Mouse (Mus musculus) kidney, embryonic 14.5 days (tissue): ENCODE measurements around the gene 1520401A03Rik. TPM values are rescaled to one million over a fixed set of nuclear protein-coding genes. Genes with fewer than 3 reads are reported as not detected.

Experiments
- ATAC-seq: fragments of 200-750 bp; cut with Nextera tagmentation; 2 replicates; pipeline ENCODE4 v1.8.0; 2017; ENCODE audit warnings: moderate number of reproducible peaks, mild to moderate bottlenecking, moderate TSS enrichment, moderate library complexity; ENCODE audit not compliant: low FRiP score, low TSS enrichment
- H3K27ac ChIP-seq: fragments of 300-500 bp; sonication (generic); 2 replicates; pipeline ENCODE4 v1.5.1; 2014; ENCODE audit warnings: low read depth, mild to moderate bottlenecking, low read length, moderate library complexity, mixed read lengths
- H3K27me3 ChIP-seq: fragments of 300-500 bp; sonication (generic); 2 replicates; pipeline ENCODE4 v1.6.1; 2014; ENCODE audit warnings: mild to moderate bottlenecking, low read length; ENCODE audit not compliant: control insufficient read depth, insufficient read depth
- H3K36me3 ChIP-seq: fragments of 300-500 bp; sonication (generic); 2 replicates; pipeline ENCODE4 v1.6.1; 2014; ENCODE audit warnings: low read length, mixed read lengths; ENCODE audit not compliant: control insufficient read depth, insufficient read depth
- H3K4me1 ChIP-seq: fragments of 300-500 bp; sonication (generic); 2 replicates; pipeline ENCODE4 v1.6.1; 2014; ENCODE audit warnings: low read length, mixed read lengths; ENCODE audit not compliant: control insufficient read depth, insufficient read depth
- H3K4me2 ChIP-seq: fragments of 300-500 bp; sonication (generic); replicated peaks from 2 replicates; pipeline ENCODE4 v1.6.1; 2014; ENCODE audit warnings: low read depth, mild to moderate bottlenecking, low read length
- H3K4me3 ChIP-seq: fragments of 300-500 bp; sonication (generic); 2 replicates; pipeline ENCODE4 v1.5.1; 2014; ENCODE audit warnings: mild to moderate bottlenecking, low read length
- H3K9ac ChIP-seq: fragments of 300-500 bp; sonication (generic); 2 replicates; pipeline ENCODE4 v1.6.1; 2014; ENCODE audit warnings: low read depth, mild to moderate bottlenecking, low read length, moderate library complexity
- H3K9me3 ChIP-seq: fragments of 300-500 bp; sonication (generic); 2 replicates; pipeline ENCODE4 v1.6.1; 2016; ENCODE audit warnings: low read length; ENCODE audit not compliant: control insufficient read depth
- WGBS: fragments of 180-500 bp; shearing (Covaris S2); extraction: QIAGEN DNeasy Blood & Tissue Kit; methylation state at CpG from one replicate; pipeline ENCODE4 v1.1.7; 2014; 5-methylcytosine and 5-hydroxymethylcytosine counted together
- polyA plus RNA-seq: library from polyadenylated mRNA; unstranded; fragments of >200 nt; fragmentation: Nextera tagmentation; extraction: Ambion mirVana; gene quantifications from 2 replicates; pipeline ENCODE4 v1.2.1, GENCODE M21; 2014

The 1520401A03Rik gene
- polyA plus RNA-seq, 1 experiment from 2014 or later, result 0.15 TPM

GRCm38 (mm10) chr17:23740136-23740584 lies 17.6 kb upstream of the 1520401A03Rik start:
- Histone ChIP-seq H3K4me1 (peaks cover 27% of the 10 kb centered on the region), H3K9ac (peak overlapping the region; percentile 63), H3K4me3 (peak overlapping the region; percentile 68), H3K4me2 (peak overlapping the region; percentile 96), H3K27ac (0 out of 2 replicates have a peak overlapping the region, but pooled peaks have one; percentile 8), H3K36me3 (peaks cover 12% of the 10 kb centered on the region; the same call in 1 of the 2 replicates), H3K9me3 (no peaks in the 10 kb centered on the region), H3K27me3 (peaks cover 49% of the 10 kb centered on the region)
- ATAC-seq, result peak; percentile 62
- WGBS, result under 1% methylated on average over 37 of the region's 46 CpGs

- Histone ChIP-seq H3K4me2 (peak overlapping the region; percentile 96), H3K27me3 (peaks cover 43% of the 10 kb centered on the region), H3K4me3 (peak overlapping the region; percentile 68), H3K9ac (peak overlapping the region; percentile 63), H3K36me3 (peaks cover 16% of the 10 kb centered on the region; the same call in 1 of the 2 replicates), H3K4me1 (peaks cover 20% of the 10 kb centered on the region), H3K9me3 (no peaks in the 10 kb centered on the region), H3K27ac (0 out of 2 replicates have a peak overlapping the region, but pooled peaks have one; percentile 8)
- WGBS, result under 1% methylated on average over 43 of the region's 48 CpGs
- peak; percentile 39 for ATAC-seq
Measured at GRCm38 (mm10) chr17:23739202-23740135, 16.9 kb upstream of the 1520401A03Rik start.

- Histone ChIP-seq H3K9me3 (no peaks in the 10 kb centered on the region), H3K27me3 (peaks cover 36% of the 10 kb centered on the region), H3K4me2 (peak overlapping the region; percentile 96), H3K27ac (no peak overlapping the region), H3K4me1 (peaks cover 19% of the 10 kb centered on the region), H3K9ac (peak overlapping the region; percentile 63; the same call in 1 of the 2 replicates), H3K4me3 (peak overlapping the region; percentile 68), H3K36me3 (peaks cover 16% of the 10 kb centered on the region; the same call in 1 of the 2 replicates)
- WGBS, result 54% methylated on average over 2 of the region's 2 CpGs
- no peak for ATAC-seq
Measured at GRCm38 (mm10) chr17:23738836-23739201, 16.2 kb upstream of the 1520401A03Rik start.

- no peak overlapping the region for H3K27ac ChIP-seq
- peaks cover 26% of the 10 kb centered on the region for H3K27me3 ChIP-seq
- H3K9ac ChIP-seq, result no peak overlapping the region
- no peak overlapping the region for H3K4me2 ChIP-seq
- peaks cover 19% of the 10 kb centered on the region for H3K4me1 ChIP-seq
- ATAC-seq, result no peak
- H3K9me3 ChIP-seq, result no peaks in the 10 kb centered on the region
- WGBS, result 62% methylated on average over 15 of the region's 15 CpGs
- no peak overlapping the region for H3K4me3 ChIP-seq
- peaks cover 16% of the 10 kb centered on the region; the same call in 1 of the 2 replicates for H3K36me3 ChIP-seq
Measured at GRCm38 (mm10) chr17:23737493-23738445, 15.2 kb upstream of the 1520401A03Rik start.

GRCm38 (mm10) chr17:23734341-23734740 lies 11.8 kb upstream of the 1520401A03Rik start:
- Histone ChIP-seq H3K4me2 (no peak overlapping the region), H3K27ac (no peak overlapping the region), H3K4me3 (no peak overlapping the region), H3K9ac (no peak overlapping the region), H3K9me3 (no peaks in the 10 kb centered on the region), H3K4me1 (peaks cover 7% of the 10 kb centered on the region; the same call in 1 of the 2 replicates), H3K27me3 (peaks cover 3% of the 10 kb centered on the region; the same call in 1 of the 2 replicates), H3K36me3 (peaks cover 16% of the 10 kb centered on the region; the same call in 1 of the 2 replicates)
- 90% methylated on average over 1 of the region's 1 CpGs for WGBS
- ATAC-seq, result no peak

- ATAC-seq, result no peak
- H3K4me1 ChIP-seq, result 0 out of 2 replicates have a peak, but pooled peaks cover 4% of the 10 kb centered on the region
- H3K27ac ChIP-seq, result no peak overlapping the region
- 33% methylated on average over 1 of the region's 1 CpGs for WGBS
- H3K9ac ChIP-seq, result no peak overlapping the region
- no peak overlapping the region for H3K4me2 ChIP-seq
- no peaks in the 10 kb centered on the region for H3K27me3 ChIP-seq
- peaks cover 6% of the 10 kb centered on the region; the same call in 1 of the 2 replicates for H3K36me3 ChIP-seq
- no peaks in the 10 kb centered on the region for H3K9me3 ChIP-seq
- no peak overlapping the region for H3K4me3 ChIP-seq
Measured at GRCm38 (mm10) chr17:23730441-23730840, 7.9 kb upstream of the 1520401A03Rik start.

GRCm38 (mm10) chr17:23726758-23727142 lies 4.2 kb upstream of the 1520401A03Rik start:
- Histone ChIP-seq H3K4me1 (0 out of 2 replicates have a peak, but pooled peaks cover 5% of the 10 kb centered on the region), H3K27ac (peak overlapping the region; percentile 91), H3K4me2 (peak overlapping the region; percentile 63), H3K9ac (peak overlapping the region; percentile 82), H3K27me3 (no peaks in the 10 kb centered on the region), H3K9me3 (no peaks in the 10 kb centered on the region), H3K36me3 (no peaks in the 10 kb centered on the region), H3K4me3 (peak overlapping the region; percentile 90)
- ATAC-seq, result peak; percentile 93
- under 1% methylated on average over 20 of the region's 20 CpGs for WGBS

- under 1% methylated on average over 68 of the region's 73 CpGs for WGBS
- H3K4me2 ChIP-seq, result peak within 1 kb of the TSS; percentile 63
- no peaks in the 10 kb centered on the region for H3K36me3 ChIP-seq
- 0 out of 2 replicates have a peak, but pooled peaks cover 5% of the 10 kb centered on the region for H3K4me1 ChIP-seq
- H3K9ac ChIP-seq, result peak within 1 kb of the TSS; percentile 82
- peak within 1 kb of the TSS; percentile 90 for H3K4me3 ChIP-seq
- H3K27me3 ChIP-seq, result no peaks in the 10 kb centered on the region
- peak within 1 kb of the TSS; percentile 91 for H3K27ac ChIP-seq
- ATAC-seq, result peak; percentile 92
- no peaks in the 10 kb centered on the region for H3K9me3 ChIP-seq
Measured at GRCm38 (mm10) chr17:23725999-23726757, 3.6 kb upstream of the 1520401A03Rik start, which contains the start of gene Pkmyt1. Pkmyt1 (plus strand) TSS chr17:23726336.
